Mouse (Mus musculus): ENCODE measurements around the gene Borcs5.

The Borcs5 gene

GRCm38 (mm10) chr6:134717886-134718667 is 78.8 kb downstream of the Borcs5 start:
- DNase-seq (ENCODE audit: low spot score in 2 of 2), result no peak

GRCm38 (mm10) chr6:134718668-134719065 is 79.4 kb downstream of the Borcs5 start:
- DNase-seq (ENCODE audit: low spot score in 2 of 2), result no peak

GRCm38 (mm10) chr6:134719156-134719555 is 79.8 kb downstream of the Borcs5 start:
- DNase-seq (ENCODE audit: low spot score in 2 of 2), result no peak

GRCm38 (mm10) chr6:134720150-134720549 is 80.8 kb downstream of the Borcs5 start:
- DNase-seq (ENCODE audit: low spot score in 2 of 2), result no peak

- DNase-seq (ENCODE audit: low spot score in 2 of 2), result no peak
Observed at GRCm38 (mm10) chr6:134721729-134722269, 82.5 kb downstream of the Borcs5 start.

GRCm38 (mm10) chr6:134722906-134723305 is 83.6 kb downstream of the Borcs5 start:
- DNase-seq (ENCODE audit: low spot score in 2 of 2), result no peak

GRCm38 (mm10) chr6:134723326-134723725 is 84.0 kb downstream of the Borcs5 start:
- DNase-seq (ENCODE audit: low spot score in 2 of 2), result no peak

GRCm38 (mm10) chr6:134723833-134724553 is 84.7 kb downstream of the Borcs5 start:
- no peak for DNase-seq (ENCODE audit: low spot score in 2 of 2)

GRCm38 (mm10) chr6:134725406-134725805 is 86.1 kb downstream of the Borcs5 start:
- DNase-seq (ENCODE audit: low spot score in 2 of 2), result no peak

GRCm38 (mm10) chr6:134730978-134731377 is 91.7 kb downstream of the Borcs5 start:
- DNase-seq (ENCODE audit: low spot score in 2 of 2), result no peak

- DNase-seq (ENCODE audit: low spot score in 2 of 2), result no peak
Observed at GRCm38 (mm10) chr6:134732813-134733212, 93.5 kb downstream of the Borcs5 start.

GRCm38 (mm10) chr6:134733800-134734221 is 94.5 kb downstream of the Borcs5 start:
- DNase-seq (ENCODE audit: low spot score in 2 of 2), result no peak

- DNase-seq (ENCODE audit: low spot score in 2 of 2), result no peak
Observed at GRCm38 (mm10) chr6:134736853-134737252, 97.5 kb downstream of the Borcs5 start.

GRCm38 (mm10) chr6:134743568-134743967 is 104.3 kb downstream of the Borcs5 start:
- DNase-seq (ENCODE audit: low spot score in 2 of 2), result no peak

GRCm38 (mm10) chr6:134745876-134746275 is 106.6 kb downstream of the Borcs5 start:
- no peak for DNase-seq (ENCODE audit: low spot score in 2 of 2)

GRCm38 (mm10) chr6:134748126-134748525 is 108.8 kb downstream of the Borcs5 start:
- DNase-seq (ENCODE audit: low spot score in 2 of 2), result no peak

GRCm38 (mm10) chr6:134751087-134751486 is 111.8 kb downstream of the Borcs5 start:
- DNase-seq (ENCODE audit: low spot score in 2 of 2), result no peak

- no peak for DNase-seq (ENCODE audit: low spot score in 2 of 2)
Observed at GRCm38 (mm10) chr6:134751883-134752647, 112.8 kb downstream of the Borcs5 start.

- DNase-seq (ENCODE audit: low spot score in 2 of 2), result no peak
Observed at GRCm38 (mm10) chr6:134753412-134753811, 114.1 kb downstream of the Borcs5 start.

GRCm38 (mm10) chr6:134753858-134754257 is 114.5 kb downstream of the Borcs5 start:
- no peak for DNase-seq (ENCODE audit: low spot score in 2 of 2)

GRCm38 (mm10) chr6:134756058-134756457 is 116.7 kb downstream of the Borcs5 start:
- DNase-seq (ENCODE audit: low spot score in 2 of 2), result no peak

Measured in frontal cortex, postnatal 14 days (tissue).